Mouse (Mus musculus): ENCODE measurements around the gene 9230102O04Rik.

9230102O04Rik gene

GRCm38 (mm10) chr2:9885217-9885770, 4.0 kb downstream of the 9230102O04Rik start:
- DNase-seq (ENCODE audit: low spot score in 2 of 2) = no peak

DNA sequence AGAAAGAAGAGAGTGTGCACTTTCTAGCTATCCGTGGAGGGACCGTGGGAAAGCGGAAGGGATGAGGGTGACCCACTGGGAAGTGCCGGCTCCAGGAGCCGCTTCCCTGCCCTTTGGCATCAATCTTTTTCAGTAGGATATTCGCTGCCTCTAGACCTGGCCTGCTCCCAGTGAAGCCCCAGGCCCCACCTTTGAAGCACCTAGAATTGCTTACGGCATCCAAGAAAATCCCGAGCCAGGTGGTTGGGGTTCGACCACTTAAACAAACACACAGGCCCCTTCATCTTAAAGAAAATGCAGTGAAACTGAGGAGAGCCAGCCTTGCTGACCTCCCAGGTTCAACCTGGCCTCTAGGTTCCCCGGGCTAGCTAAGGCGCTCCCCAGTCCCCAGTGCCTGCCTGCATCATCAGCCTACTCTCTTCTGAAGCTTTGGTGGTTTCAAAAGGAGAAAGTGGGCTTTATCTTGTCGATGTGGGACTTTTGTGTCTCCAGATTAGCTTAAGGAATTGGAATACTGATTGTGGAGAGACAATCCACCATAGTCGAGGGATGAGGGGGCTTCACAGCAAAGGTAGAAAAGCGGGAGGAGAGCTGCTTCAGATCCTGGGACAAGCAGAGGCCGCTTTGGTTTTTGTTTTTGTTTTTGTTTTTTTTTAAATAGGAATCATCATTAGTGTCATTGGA, 4.7 kb downstream of the 9230102O04Rik start:
- no peak for DNase-seq (ENCODE audit: low spot score in 2 of 2)

- DNase-seq (ENCODE audit: low spot score in 2 of 2) = no peak
Observed at GRCm38 (mm10) chr2:9883803-9884532, 5.4 kb downstream of the 9230102O04Rik start.

DNA sequence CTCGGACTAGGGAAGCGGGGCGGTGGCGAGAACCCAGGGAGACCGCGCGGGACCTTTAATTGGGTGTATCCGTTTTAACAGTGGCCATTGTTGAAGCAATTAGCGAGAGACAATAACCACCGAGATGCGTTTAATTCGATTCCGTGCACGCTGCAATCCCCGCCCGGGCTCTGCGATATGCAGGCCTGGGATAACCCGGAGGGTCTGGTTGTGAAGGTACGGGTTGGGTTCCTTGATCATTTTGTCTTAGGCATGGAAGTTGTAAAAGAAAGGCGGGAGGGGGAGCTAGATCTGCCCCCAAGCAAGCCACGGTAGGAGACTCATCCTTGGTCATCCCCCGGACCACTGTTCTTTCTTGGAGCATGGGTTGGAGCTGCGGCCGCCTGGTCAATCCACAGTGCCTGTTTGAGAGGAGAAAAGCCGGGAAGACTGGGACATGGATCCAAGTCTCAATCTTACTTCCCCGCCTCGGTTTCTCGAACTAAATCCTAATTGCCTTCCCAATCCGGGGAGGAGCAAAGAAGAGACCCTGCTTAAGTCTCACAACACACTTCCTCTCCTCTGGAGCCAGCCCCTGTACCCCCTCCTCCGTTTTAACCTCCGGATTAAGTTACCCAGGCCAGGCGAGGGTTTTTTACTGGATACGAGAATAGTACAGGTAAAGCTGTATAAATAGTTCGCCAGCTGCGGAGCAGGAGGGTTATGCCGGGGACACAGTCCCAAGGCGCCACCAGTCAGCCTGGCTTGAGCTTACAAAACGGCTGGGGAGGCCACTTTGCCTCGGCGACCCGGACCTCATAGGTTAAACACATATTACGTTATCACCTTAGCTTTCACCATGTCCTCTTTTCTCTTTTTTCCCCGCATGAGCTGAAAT, 6.2 kb downstream of the 9230102O04Rik start:
- DNase-seq (ENCODE audit: low spot score in 2 of 2) = no peak

DNA sequence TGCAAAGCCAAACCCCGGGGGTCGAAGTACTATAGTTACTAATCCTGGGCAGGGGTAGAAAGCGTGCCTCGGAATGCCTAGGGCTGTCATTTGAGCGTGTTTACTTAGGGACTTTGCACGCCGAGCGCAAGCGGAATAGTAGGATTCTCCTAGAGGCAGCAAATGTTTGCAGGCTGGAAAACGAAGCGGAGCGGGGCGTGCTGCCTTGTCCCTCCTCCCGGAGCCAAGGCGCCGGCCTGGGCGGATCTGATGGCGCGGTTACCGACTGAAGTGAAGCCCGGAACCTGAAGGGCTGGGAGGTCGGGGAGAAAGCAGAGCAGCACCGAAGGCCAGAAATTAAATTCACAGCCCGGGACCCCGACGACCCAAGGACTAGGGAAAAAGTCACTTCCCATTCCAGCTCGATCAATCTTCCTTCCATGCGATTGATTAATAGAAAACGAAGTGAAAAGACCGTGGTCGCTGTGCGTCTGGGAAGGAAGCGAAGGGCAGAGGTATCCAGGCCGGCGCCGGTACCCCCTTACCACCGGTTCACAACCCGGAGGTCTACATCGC, 6.9 kb downstream of the 9230102O04Rik start:
- DNase-seq (ENCODE audit: low spot score in 2 of 2) = no peak

- no peak for DNase-seq (ENCODE audit: low spot score in 2 of 2)
Observed at GRCm38 (mm10) chr2:9881611-9882023, 7.7 kb downstream of the 9230102O04Rik start.

- DNase-seq (ENCODE audit: low spot score in 2 of 2) = no peak
Observed at GRCm38 (mm10) chr2:9881051-9881591, 8.2 kb downstream of the 9230102O04Rik start, which contains the start of gene 4930412O13Rik. 4930412O13Rik (plus strand) TSS chr2:9881252.

DNA sequence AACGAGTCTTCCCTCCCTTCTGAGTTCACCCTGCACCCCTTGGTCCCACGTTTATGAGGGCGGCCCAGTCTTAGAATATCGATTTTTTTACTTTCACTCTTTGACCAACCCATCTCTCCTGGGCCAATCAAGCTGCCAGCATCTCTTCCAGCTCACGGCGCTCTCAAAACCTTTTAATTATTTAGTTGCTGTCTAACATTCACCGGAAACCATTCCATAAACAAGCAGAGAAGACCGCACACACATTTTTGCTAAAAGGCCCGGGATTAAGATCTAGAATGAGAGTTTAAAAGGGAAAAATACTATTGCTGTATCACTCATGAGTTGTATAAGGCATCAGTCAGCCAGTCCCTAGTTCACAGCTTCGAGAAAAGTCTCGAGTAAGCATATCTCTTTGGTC, 9.1 kb downstream of the 9230102O04Rik start:
- no peak for DNase-seq (ENCODE audit: low spot score in 2 of 2)

GRCm38 (mm10) chr2:9879493-9879892, 9.8 kb downstream of the 9230102O04Rik start:
- DNase-seq (ENCODE audit: low spot score in 2 of 2) = peak; percentile 86 to 87

DNA sequence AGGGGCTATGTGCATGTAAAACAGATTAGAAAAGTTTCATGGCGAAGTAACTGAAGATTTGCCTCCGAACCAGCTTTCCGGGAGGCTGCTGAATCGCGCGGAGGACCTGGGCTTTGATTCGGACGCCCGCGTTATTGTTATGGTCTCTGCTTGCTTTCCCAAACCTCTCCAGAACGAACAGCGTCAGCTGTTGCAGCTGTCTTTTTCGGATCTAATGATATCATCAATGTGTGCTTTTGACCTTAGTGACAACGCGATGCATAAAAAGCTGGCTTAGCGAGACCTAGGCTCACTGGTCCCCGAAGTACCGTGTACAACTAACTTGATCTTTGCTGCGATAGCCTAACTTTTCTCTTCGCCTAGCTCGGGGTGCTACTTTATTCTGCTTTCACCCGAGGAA, 10.2 kb downstream of the 9230102O04Rik start:
- no peak for DNase-seq (ENCODE audit: low spot score in 2 of 2)

DNA sequence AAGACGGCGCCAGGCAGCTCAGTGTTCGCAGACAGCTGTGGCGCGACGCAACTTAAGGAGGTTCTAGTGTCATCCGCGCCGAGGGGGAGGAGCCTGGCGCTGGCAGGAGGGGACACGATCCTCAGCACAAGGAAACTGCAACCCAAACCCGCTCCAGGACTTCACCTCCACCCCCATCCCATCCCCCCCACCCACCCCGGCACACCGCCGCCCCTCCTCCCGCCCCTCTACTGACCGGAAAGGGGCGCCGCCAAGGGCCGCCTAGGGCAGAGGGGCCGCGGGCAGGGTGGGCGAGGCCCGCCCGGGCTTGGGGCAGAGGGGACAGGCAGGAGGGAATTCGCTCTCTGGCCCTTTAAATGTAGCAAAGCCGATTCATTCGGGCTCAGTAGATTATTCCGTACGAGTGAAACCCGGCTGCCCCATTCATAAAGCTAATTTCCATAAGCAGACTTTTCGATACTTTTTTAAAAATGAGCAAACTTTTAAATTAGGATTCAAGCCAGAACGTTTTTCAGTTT, 10.7 kb downstream of the 9230102O04Rik start:
- DNase-seq (ENCODE audit: low spot score in 2 of 2) = peak; percentile 42 to 43

- no peak for DNase-seq (ENCODE audit: low spot score in 2 of 2)
Observed at GRCm38 (mm10) chr2:9877966-9878563, 11.3 kb downstream of the 9230102O04Rik start.

DNA sequence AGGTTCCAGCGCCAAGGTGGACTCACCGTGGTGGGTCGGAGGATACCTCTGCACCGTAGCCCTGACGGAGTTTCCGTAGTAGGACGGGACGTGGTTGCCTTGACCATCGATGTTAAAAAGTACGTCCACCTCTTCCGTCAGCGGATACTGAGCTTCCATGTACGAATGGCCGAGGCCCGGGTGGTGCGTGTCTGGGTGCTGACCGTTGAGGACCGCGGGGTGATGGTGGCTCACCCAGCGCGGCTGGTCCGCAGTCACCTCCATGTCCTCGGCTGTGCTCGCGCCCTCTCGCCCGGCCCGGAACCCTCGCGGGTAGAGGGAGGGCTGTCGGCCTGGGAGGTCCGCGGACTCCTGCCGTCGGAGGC, 12.0 kb downstream of the 9230102O04Rik start:
- no peak for DNase-seq (ENCODE audit: low spot score in 2 of 2)

DNA sequence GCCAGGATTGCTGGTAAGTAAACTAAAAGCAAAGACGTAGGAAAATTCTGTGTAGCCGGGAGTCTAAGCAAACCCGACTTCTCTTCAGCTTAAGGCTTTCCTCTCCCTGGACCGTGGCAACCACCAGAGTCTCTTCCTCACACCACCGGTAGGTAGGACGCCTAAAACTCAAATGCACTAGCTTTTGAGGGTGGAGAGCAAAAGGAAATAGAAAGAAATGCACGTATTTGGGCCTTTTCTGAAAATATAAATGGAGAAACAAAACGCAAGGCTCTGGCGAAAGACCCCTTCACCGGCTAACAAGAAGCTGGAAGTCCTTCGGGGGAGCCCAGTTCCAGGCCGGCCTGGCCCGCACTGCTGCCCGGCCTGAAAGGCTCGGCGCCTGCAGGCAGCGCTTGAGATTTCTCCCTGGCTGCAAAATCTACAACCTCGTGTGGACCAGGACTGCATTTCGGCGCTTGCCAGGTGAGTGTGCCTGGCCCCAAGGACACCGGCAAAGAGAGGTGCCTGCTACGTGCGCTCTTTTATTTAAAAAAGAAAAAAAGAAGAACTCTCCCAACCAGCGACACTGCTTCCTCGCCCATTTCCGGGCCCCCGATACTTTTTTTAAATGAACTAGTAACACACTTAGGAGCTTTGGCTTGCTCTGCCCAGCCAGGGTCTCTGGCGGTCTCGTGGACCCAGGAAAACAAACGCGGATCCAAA, 12.6 kb downstream of the 9230102O04Rik start:
- no peak for DNase-seq (ENCODE audit: low spot score in 2 of 2)

GRCm38 (mm10) chr2:9875676-9876357, 13.5 kb downstream of the 9230102O04Rik start:
- DNase-seq (ENCODE audit: low spot score in 2 of 2) = no peak

DNA sequence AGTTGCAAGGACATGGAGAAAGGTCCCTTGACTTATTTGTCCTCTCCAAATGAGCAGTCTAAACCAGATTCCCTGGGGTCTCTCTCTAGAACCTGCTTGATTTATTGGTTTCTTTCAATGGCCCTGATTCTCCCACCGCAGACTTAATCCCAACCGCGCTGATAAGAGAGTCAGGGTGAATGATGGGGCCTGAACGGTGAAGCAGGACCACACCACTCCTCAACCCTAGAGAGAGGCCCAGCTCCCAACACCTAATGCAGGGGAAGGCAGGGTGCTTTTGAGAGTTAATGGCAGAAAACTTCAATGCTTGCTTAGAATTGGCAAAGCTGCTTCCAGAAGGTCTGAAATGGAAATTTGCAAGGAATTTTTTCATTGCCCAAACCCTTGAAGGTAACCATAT, 14.1 kb downstream of the 9230102O04Rik start:
- DNase-seq (ENCODE audit: low spot score in 2 of 2) = no peak

GRCm38 (mm10) chr2:9874467-9875219, 14.7 kb downstream of the 9230102O04Rik start:
- no peak for DNase-seq (ENCODE audit: low spot score in 2 of 2)

- no peak for DNase-seq (ENCODE audit: low spot score in 2 of 2)
Observed at GRCm38 (mm10) chr2:9873757-9874156, 15.6 kb downstream of the 9230102O04Rik start.

DNA sequence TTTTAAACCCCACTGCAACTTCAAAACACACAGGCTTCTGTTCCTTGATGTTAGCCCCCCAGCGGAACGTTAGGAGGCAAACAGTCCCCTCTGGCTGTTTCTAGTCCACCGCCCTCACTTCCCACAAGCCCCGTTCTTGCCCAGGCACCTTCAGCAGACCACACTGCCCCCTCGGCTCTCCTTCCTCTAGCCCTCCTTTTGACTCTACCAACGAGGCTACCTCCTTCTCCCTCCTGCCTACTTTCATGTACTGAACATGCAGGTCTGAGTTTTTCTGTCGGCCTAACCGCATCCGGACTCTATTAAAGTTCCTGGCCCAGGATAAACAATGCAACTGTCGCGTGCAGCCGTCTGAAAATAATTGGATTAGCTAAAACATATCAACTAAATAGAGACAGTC, 16.7 kb downstream of the 9230102O04Rik start:
- no peak for DNase-seq (ENCODE audit: low spot score in 2 of 2)

Measured in spleen, postnatal 36 days (tissue).